Mouse (Mus musculus): Measurements from ENCODE around the gene Fgf2.

Gene Fgf2

DNA sequence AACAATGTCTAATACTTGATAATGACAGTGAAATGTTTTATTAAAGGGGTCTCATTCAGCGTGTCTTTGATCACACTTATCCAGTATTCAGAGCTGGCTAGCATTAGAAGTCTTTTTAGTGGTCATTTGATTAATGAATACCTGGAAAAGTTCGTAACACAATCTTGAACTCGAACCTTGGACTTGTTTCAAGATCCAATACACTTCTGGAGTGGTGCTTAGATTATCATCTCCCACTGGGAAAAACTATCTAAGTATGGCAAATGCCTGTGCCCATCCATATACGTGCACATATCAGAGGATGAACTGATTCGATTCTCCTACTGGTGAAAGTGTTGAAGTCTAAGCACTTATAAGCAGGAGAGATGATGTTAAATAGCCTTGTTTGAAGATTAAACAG lies 70.2 kb downstream of the Fgf2 start:
- DNase-seq (ENCODE audit: low spot score), result no peak

DNA sequence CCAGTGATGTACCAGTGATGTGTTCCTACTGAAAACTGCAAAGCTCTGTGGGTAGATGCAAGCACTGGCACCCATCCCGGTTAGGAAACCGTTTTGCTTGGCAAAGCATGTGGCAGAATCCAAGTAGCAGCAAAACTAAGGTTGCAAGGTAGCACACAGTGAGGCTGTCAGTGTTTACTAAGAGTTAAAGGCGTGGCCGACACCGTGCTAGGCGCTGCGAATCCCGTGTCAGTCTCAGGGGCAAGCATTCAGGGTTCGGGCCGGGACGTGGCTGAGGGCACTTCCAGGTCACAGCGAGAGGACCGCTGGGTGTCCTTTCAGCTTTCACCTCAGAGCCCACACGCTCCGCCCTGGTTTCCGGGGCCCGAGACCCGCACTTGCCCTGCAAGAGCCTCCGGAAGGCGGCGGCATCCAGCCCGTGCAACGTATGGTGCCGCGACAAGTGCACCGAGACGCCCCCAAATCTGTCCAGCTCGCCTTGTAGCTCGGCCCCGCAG lies 70.9 kb downstream of the Fgf2 start:
- no peak for DNase-seq (ENCODE audit: low spot score)

DNA sequence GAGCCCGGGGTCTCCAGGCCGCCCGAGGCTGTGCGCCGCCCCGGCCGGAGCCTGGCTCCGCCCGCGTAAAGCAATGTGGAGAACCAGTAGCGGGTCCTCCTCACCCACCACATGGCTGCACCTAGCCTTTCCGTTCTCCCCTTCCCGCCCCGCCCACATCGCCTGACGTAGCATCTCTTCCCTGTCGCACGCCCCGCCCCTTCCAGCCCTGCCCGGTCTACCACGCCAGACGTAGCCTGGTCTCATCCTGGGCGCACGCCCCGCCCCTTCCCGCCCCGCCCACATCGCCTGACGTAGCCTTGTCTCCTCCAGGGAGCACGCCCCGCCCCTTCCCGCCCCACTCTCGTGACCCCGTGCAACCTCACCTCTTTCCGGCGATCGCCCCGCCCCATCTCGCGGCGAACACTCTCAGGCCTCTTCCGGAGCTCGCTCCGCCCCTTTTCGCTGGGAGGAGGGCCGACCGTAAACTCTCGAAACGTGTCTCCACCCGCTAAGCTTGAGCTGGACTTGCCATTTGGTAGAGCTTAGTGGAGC lies 71.4 kb downstream of the Fgf2 start, which contains the start of gene Spata5:
Gene Spata5, plus strand, starts transcription at position 439 of the 534 bp plus-strand sequence.
- peak; percentile 100 for DNase-seq (ENCODE audit: low spot score)

DNA sequence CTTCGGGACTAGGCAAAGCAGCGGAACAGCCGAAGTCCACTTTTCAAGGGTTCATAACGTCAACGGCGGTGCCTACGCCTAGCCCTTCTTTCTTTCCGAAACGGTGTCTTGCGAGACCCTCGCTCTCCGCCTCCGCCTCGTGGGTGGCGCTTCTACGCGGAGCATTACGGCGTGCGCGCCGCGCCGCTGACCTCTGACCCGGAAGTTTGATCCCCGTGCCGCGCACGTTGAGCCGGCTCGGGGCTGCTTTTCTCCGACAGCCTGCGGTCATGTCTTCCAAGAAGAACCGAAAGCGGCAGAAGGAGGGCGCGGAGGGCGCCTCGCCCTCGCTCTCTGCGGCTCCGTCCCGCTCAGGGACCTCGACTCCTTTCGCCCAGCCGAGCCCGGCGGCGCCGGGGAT lies 71.9 kb downstream of the Fgf2 start, which contains the start of gene Nudt6:
Gene Nudt6, minus strand, starts transcription at position 140 of the 400 bp plus-strand sequence.
- peak; percentile 96 for DNase-seq (ENCODE audit: low spot score)

DNA sequence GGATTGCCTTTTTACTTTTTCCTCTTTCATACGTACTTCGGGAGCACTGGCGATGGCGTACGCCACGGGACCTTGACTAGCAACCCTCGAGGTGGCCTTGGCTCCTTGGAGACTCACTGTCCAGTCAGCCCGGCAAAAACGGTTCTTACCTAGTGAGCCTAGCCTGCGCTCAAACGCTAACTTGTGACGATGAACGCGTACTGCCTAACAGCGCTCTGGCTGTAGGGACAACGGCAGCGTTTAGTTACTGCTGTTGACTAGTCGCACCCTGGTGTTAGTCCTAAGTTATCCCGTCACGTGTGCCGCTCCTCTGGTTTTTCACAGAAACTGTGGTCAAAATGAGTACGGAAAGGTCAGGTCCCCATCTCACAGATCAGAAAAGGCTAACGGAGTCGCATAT lies 72.5 kb downstream of the Fgf2 start:
- no peak for DNase-seq (ENCODE audit: low spot score)

DNA sequence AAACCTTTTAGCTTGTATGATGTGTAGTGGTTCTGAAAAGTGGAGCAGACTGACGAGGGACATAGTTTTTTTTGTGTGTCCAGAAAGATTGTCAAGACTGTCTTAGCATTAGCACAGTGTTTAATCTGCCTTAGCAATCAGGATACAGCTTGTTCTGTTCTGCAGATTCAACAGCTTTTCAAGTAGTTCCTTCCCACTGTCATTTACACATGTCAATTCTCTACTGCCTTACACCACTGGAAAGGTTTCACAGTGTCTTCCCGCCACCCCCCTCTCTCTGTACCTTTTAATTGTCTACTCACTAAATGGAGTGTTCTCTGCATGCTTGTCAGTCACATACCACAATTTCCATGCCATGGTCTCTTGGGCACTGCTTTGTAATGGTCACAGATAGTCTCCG lies 73.0 kb downstream of the Fgf2 start:
- DNase-seq (ENCODE audit: low spot score), result no peak

DNA sequence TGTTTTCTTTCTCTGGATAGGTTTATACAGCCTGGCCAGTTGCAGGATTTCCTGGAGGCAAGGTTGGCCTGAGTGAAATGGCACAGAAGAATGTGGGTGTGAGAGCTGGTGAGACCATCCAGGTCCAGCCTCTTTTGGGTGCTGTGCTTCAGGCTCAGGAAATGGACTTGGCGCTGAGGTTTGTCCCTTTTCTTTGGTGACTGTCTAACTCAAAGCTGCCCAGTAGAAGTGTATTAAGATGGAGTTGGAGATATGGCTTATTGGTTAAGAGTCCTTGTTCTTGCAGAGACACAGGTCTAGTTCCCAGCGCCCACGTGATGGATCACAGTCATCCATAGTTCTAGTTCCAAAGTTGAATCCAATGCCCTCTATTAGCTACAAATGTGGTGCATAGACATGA lies 77.9 kb downstream of the Fgf2 start:
- DNase-seq (ENCODE audit: low spot score), result no peak

DNA sequence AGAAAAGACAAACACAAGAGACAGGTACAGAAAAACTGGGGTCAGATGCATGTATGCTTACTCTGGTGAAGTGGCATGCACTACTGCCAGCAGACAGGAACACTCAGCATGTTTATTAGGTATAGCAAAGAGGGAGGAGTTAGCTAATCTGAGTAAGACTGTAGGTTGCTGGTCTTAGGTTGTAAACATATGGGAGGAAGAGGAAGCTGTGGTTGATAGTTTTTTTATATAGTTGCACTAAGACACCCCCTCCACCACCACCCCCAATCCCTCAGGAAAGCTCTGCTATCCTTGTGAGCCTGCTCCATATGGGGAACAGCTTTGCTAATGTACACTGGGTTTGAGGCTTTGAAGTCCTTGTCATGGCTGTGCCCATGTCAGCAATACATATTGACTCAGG lies 82.2 kb downstream of the Fgf2 start:
- no peak for DNase-seq (ENCODE audit: low spot score)

DNA sequence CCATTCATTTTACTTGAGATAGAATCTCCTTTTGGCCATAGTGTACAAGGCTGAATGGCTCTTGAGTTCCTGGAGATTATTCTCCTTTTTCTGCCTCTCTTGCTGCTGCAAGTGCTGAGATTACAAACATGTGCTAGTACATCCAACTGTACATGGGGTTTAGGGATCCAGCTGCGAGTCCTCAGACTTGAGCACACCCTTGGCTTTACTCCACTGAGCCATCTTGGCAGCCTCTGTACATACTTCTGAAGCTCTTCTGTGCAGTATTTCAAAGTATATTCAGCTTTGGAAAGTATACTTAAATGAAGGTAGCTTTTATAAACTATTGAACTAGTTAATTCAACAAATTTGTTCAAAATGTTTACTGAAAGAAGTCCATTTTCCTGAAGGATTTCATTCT lies 91.6 kb downstream of the Fgf2 start:
- DNase-seq (ENCODE audit: low spot score), result no peak

DNA sequence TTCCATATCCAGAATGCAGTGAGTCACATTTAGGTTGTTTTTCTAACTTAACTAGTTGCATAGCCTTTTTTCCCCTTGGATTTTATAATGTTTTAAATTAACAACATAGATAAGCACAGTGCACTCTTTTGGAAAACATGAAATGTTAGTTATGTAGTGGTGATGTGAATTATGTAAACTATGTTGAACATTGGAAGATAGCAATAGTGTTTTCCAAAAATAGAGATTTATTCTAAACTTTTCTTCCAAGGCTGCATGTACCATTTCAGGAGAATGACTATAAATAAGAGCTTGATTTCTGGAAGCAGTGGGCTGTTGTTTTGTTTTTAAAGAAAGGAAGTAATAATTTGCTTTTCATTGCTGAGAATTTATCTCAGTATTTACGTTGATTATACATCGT lies 95.3 kb downstream of the Fgf2 start:
- no peak for DNase-seq (ENCODE audit: low spot score)

DNA sequence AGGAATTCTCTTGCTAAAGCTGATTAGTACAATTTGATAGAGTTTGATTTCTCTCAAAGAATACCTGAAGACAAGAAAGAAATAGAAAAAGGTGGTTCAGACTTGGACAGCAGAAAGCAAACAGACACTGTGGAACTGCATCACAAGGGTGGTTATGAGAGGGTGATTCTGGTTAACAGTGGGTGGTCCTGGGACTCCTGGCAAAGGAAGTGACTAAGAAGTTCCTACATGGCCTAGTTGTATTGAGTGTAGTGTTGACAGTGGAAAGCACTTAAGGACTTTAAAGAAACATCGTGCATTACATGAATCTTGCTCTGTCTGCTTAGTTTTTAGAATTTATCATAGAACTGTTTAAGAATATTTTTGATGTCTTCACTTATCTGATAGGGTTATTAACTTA lies 107.8 kb downstream of the Fgf2 start:
- DNase-seq (ENCODE audit: low spot score), result no peak

All from testis, postnatal 10 days (tissue).